Mouse (Mus musculus): Measurements from ENCODE around the gene Rnh1.

DNA sequence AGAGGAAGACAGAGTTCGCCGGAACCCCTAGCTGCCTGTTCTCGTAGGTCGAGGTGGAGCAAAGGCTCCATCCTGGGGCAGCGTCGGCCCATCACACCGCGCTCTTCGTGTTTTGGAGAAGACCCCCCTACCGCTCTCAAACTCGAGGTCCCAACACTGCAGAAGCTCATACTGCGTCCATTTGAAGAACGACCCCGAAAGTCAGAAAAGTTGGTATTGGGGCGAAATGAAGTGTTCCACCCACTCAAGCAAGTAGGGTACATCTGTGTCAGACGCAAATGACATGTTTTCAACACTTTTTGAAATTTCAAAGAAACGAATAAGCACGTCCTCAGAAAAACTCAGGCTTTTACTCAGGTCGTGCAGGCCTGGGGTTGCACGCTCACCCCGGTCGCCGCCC lies 21.8 kb upstream of the Rnh1 start:
- TF ChIP-seq CTCF (IDR thresholded peaks at IDR 0.05; ENCODE audit: extremely low read depth, insufficient read length, insufficient replicate concordance, low read depth, low read length) (no peak), POLR2A (IDR thresholded peaks at IDR 0.05; ENCODE audit: low read depth, low read length) (no peak)

All from small intestine, adult 2 months (tissue).